Mouse (Mus musculus): Measurements from ENCODE around the gene S100a11.

- TF ChIP-seq CTCF (IDR thresholded peaks at IDR 0.05; ENCODE audit: low read depth) (no peak), EP300 (IDR thresholded peaks at IDR 0.05; ENCODE audit: low read depth) (no peak)
Observed at GRCm38 (mm10) chr3:93528807-93529206, 8.5 kb downstream of the S100a11 start.

All from liver, embryonic 14.5 days (tissue).